9 mouse cellular contexts compared by ENCODE assay signal in the genomic region with DNA sequence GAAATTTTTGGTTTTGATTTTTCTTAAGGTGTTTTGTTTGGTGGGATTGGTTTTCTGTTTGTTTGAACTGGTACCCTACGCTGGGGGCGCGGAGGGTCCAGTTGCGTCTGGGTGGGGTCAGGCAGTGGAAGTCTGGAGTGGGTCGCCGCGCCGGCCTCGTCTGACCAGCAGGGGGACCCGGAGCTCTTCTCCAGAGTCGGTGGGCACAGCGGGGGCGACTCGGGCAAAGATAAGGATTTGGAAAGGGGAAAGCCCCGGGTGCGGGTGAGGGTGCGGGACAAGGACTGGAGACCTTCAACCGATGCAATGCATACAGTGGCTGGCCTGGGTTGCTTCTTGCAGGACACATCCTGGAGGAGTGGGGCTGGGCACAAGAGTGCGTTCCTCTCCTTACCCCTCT.
A peak's percentile ranks its signal among the peaks of the same experiment; 100 is the strongest.
DNase-seq lines count a peak whose midpoint lies in the region; ATAC-seq lines count a peak whose summit lies in the region.
"Had no signal": no experiment of that assay in that cellular context is flagged by ENCODE, and none has a peak within 500 bp of the region (broad histone marks: within the 10 kb centered on the region; RNA-seq: fewer than 3 reads in every experiment).

No protein-coding gene starts in this region.

- ATAC-seq in lung, embryonic 16.5 days (ENCODE audit: low read depth) = peak; percentile 43
- peak; percentile 44; the same call in 1 of the 2 replicates for ATAC-seq in hindbrain, embryonic 16.5 days
- peak; percentile 28; the same call in 1 of the 2 replicates for ATAC-seq in midbrain, embryonic 13.5 days

- 0 out of 2 replicates have a peak, but pooled peaks cover 5% of the 10 kb centered on the region for H3K4me1 ChIP-seq in lung, embryonic 16.5 days (replicated peaks; ENCODE audit: control insufficient read depth, insufficient read depth, low read length)
- peaks cover 4% of the 10 kb centered on the region; the same call in 1 of the 2 replicates for H3K4me1 ChIP-seq in hindbrain, embryonic 16.5 days (ENCODE audit: control insufficient read depth, insufficient read depth, low read depth, low read length)
- H3K4me1 ChIP-seq in midbrain, embryonic 13.5 days (replicated peaks) = peaks cover 15% of the 10 kb centered on the region

- H3K9ac ChIP-seq in lung, embryonic 16.5 days (ENCODE audit: low read length) = no peak overlapping the region
- H3K9ac ChIP-seq in hindbrain, embryonic 16.5 days (ENCODE audit: low read depth, low read length) = peak overlapping the region; percentile 41
- peak overlapping the region; percentile 32; the same call in 1 of the 2 replicates for H3K9ac ChIP-seq in midbrain, embryonic 13.5 days (replicated peaks)

- H3K27me3 ChIP-seq in lung, embryonic 16.5 days (ENCODE audit: control insufficient read depth, insufficient read depth, low read depth, low read length) = peaks cover 9% of the 10 kb centered on the region
- H3K27me3 ChIP-seq in hindbrain, embryonic 16.5 days (replicated peaks; ENCODE audit: control insufficient read depth, insufficient read depth, low read length) = no peaks in the 10 kb centered on the region; the same call in 1 of the 2 replicates
- peaks cover 21% of the 10 kb centered on the region for H3K27me3 ChIP-seq in midbrain, embryonic 13.5 days

- 3% methylated on average over 19 of the region's 19 CpGs for WGBS in lung, embryonic 16.5 days
- 5% methylated on average over 19 of the region's 19 CpGs for WGBS in hindbrain, embryonic 16.5 days
- 4% methylated on average over 19 of the region's 19 CpGs for WGBS in midbrain, embryonic 13.5 days

- H3K27ac ChIP-seq in lung, embryonic 16.5 days (ENCODE audit: low read length) = no peak overlapping the region
- no peak overlapping the region for H3K27ac ChIP-seq in hindbrain, embryonic 16.5 days (ENCODE audit: low read depth, low read length)
- no peak overlapping the region for H3K27ac ChIP-seq in midbrain, embryonic 13.5 days

- H3K4me3 ChIP-seq in lung, embryonic 16.5 days (ENCODE audit: low read length) = peak overlapping the region; percentile 27
- H3K4me3 ChIP-seq in hindbrain, embryonic 16.5 days (ENCODE audit: low read length) = peak overlapping the region; percentile 41
- peak overlapping the region; percentile 34 for H3K4me3 ChIP-seq in midbrain, embryonic 13.5 days (replicated peaks)
- H3K4me3 ChIP-seq: myocyte had no signal

- H3K36me3 ChIP-seq in lung, embryonic 16.5 days (ENCODE audit: control insufficient read depth, insufficient read depth, low read length) = no peaks in the 10 kb centered on the region
- H3K36me3 ChIP-seq in hindbrain, embryonic 16.5 days (ENCODE audit: control insufficient read depth, insufficient read depth, low read length) = no peaks in the 10 kb centered on the region
- no peaks in the 10 kb centered on the region for H3K36me3 ChIP-seq in midbrain, embryonic 13.5 days

- no peaks in the 10 kb centered on the region for H3K9me3 ChIP-seq in lung, embryonic 16.5 days (ENCODE audit: control insufficient read depth, low read length)
- no peaks in the 10 kb centered on the region for H3K9me3 ChIP-seq in hindbrain, embryonic 16.5 days (ENCODE audit: control insufficient read depth, low read length)
- H3K9me3 ChIP-seq in midbrain, embryonic 13.5 days = no peaks in the 10 kb centered on the region

- DNase-seq in cerebellum, postnatal 14 days = peak; percentile 78 to 89
- no peak for DNase-seq in cerebellum, adult 9-11 months
- DNase-seq in lung, postnatal 10 days = no peak
- no peak for DNase-seq in gastrocnemius, postnatal 25 days
- no peak for DNase-seq in left cerebral cortex, adult 9 months (ENCODE audit: low spot score in 2 of 2)

- peak overlapping the region; percentile 52 for H3K4me2 ChIP-seq in lung, embryonic 16.5 days (ENCODE audit: low read depth, low read length)
- peak overlapping the region; percentile 73 for H3K4me2 ChIP-seq in hindbrain, embryonic 16.5 days (ENCODE audit: low read length)
- peak overlapping the region; percentile 60 for H3K4me2 ChIP-seq in midbrain, embryonic 13.5 days (replicated peaks)

Comparison
In these comparisons a context has a peak if more than half of its experiments do, and no peak if none do; other contexts are left out.
1. DNase-seq: peak in cerebellum, postnatal 14 days (2 of 2); none in cerebellum, adult 9-11 months (single experiment), lung, postnatal 10 days (single experiment), gastrocnemius, postnatal 25 days (single experiment) and left cerebral cortex, adult 9 months (0 of 2).
2. Peak in every context shown above with its lines, with median percentiles within 50 percentile points of each other: ATAC-seq, H3K4me2 ChIP-seq and H3K4me3 ChIP-seq.